Mouse (Mus musculus) small intestine, adult 2 months (tissue): ENCODE data around the gene Foxp1.

Experiments used
- CTCF ChIP-seq: fragments of 200-500 bp; IDR thresholded peaks from 2 replicates; pipeline ENCODE4 v1.5.1; 2012; ENCODE audit warnings: low read depth, mild to moderate bottlenecking, control low read depth, inconsistent platforms, low read length, moderate library complexity, mixed read lengths; ENCODE audit not compliant: insufficient replicate concordance, insufficient read length; ENCODE audit errors: extremely low read depth
- POLR2A ChIP-seq: fragments of 200-500 bp; IDR thresholded peaks from 2 replicates; pipeline ENCODE4 v1.6.1; 2012; ENCODE audit warnings: low read depth, mild to moderate bottlenecking, control low read depth, inconsistent platforms, low read length, moderate library complexity

DNA sequence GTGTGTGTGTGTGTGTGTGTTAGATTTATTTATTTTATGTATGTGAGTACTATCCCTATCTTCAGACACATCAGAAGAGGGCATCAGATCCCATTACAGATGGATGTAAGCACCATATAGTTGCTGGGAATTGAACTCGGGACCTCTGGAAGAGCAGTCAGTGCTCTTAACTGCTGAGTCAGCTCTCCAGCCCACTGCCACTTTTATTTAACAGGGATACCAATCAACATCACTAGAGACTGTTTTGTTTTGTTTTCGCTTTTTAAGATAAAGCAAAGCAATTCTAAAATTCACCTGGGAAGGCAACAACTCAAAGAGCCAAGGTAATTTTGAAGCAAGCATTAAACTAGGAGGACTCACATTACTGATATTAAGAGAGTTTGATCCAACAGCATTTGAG is 23.9 kb upstream of the Foxp1 start:
- TF ChIP-seq CTCF (no peak), POLR2A (no peak)
